Mouse (Mus musculus): Measurements from ENCODE around the gene Arsg. TPM values are rescaled to one million over a fixed set of nuclear protein-coding genes. Genes with fewer than 3 reads are reported as not detected.

Gene Arsg
- polyA plus RNA-seq, 2 experiments from 2014 or later = 4.5 to 5.5 TPM

GRCm38 (mm10) chr11:109495771-109496474, 22.7 kb downstream of the Arsg start:
- peak; percentile 65 for ATAC-seq

DNA sequence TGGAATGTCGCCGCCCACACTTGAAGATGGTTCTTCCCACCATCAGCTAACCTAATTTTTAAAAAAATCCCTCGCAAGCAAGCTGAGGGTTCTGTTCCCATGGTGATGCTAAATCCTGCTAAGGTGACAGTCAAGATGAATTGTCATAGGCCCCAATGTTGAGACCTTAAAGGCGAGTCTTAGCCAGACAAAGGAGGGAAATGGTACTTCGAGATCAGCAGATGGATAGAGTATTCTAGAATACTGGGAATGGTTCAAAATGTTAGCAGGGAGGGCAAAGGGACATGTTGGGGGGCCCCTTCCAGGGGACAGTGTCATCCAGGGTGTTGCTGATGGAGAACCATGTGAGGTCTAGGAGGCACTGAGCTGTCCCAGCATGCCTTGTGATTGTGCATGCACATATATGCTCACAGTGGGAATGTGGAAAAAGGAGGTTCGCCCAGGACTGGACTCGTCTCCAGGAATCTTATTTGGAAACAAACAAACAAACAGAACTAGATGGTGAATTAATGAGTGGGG, 23.4 kb downstream of the Arsg start:
- ATAC-seq = no peak

- peak; percentile 56 for ATAC-seq
These were observed 24.0 kb downstream of the Arsg start for GRCm38 (mm10) chr11:109496996-109497714.

DNA sequence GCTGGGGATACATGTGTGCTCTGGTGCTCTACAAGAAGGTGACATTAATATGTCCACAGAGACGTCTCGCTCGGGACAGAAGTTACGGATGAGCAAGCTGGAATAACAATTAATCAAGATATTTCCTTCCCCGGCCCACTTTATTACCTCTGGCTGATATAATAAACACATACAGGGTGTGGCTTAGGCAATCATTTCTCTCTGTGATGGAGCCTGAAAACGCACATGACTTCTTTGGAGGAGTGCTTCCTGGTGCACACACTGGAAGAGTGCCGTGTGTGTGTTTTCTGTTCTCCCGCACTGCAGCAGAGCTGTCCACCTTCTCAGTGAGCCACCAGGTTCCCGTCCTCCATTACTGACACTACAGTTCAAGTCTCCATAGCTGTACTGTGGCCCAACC, 24.8 kb downstream of the Arsg start:
- ATAC-seq = no peak

DNA sequence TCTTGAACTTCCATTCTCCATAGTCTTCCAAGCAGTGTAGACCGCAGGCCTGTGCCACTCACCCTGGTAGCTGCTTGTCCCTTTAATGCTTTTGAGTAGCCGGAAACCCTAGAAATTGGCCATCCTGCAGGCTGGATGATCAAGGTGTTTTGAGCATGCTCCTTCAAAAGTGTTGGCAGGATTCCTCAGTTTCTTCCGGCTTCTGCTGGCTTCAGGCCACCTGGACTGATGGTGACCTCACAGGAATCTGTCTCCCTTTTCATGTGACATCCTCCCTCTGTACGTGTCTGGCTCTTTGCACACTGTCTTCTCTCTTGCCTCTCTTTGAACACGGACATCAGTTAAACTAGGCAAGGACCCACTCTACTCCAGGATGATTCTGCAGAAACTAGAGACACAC, 27.0 kb downstream of the Arsg start:
- no peak for ATAC-seq

DNA sequence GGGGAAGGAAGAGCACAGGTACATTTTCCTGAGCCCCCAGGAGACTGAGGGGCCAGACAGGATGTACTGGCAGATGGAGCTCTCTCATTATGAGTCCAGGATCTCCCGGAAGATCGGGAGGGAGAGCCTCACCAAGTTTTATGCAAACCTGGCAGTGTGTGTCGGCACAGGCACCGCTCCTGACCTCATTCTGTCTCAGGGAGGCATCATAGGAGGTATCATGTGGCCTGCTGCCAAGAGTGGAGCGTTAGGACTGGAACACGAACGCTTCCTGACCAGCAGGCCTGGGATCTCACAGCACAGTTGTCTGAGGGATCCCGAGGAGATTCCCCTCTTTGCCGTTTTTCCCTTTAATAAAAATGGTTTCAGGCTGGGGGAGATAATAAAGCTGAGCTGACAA, 31.8 kb downstream of the Arsg start:
- no peak for ATAC-seq

- no peak for ATAC-seq
These were observed 32.6 kb downstream of the Arsg start for GRCm38 (mm10) chr11:109505823-109506222.

- ATAC-seq = no peak
These were observed 33.9 kb downstream of the Arsg start for GRCm38 (mm10) chr11:109507068-109507467.

DNA sequence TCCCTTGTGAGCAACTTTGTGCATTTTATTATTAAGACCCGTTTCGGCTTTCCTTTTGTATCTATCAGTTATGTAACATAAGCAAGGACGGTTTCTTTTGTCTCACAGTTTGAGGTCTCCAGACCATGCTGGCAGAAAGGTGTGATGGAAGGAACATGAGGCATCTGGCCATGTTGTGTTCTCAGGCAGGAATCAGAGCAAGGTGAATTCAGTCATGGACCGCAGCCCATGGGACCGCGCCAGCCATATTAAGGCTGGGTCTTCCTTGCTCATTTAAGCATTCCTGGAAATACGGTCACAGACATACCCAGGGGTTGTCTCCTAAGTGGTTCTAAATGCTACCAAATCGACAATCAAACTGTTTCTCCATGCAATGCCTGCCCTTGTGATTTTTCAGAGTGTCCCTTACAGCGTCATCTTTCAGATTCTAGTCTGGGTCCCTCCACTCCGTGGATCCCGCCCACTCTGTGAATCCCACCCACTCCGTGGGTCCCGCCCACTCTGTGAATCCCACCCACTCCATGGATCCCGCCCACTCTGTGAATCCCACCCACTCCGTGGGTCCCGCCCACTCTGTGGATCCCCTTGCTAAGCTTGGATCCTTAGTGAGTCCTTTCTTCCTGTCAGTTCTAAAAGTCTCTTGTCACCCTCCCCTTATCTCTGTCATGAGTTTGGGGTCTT, 40.0 kb downstream of the Arsg start:
- no peak for ATAC-seq

- ATAC-seq = no peak
These were observed 41.0 kb downstream of the Arsg start for GRCm38 (mm10) chr11:109514064-109514612.

- no peak for ATAC-seq
These were observed 44.2 kb downstream of the Arsg start for GRCm38 (mm10) chr11:109517330-109517729.

GRCm38 (mm10) chr11:109517816-109518215, 44.6 kb downstream of the Arsg start:
- ATAC-seq = no peak

- no peak for ATAC-seq
These were observed 47.8 kb downstream of the Arsg start for GRCm38 (mm10) chr11:109520958-109521357.

DNA sequence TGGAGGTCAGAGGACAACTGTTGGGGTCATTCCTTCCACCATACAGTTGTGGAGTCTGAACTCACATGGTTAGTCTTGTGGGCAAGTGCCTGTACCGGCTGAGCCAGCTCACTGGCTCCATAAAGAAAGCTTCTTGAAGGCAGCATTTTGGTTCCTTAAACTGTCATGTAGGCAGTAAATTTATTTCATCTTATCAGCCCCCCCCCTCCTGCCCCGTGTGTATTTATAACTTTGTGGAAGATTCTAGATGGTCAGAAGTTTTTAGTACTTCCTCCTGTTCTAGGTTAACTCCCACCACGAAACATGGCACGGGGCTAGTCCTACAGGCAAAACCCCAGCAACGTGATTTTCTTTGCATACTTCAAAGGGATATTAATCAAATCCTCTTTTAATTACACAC, 51.7 kb downstream of the Arsg start:
- ATAC-seq = no peak

DNA sequence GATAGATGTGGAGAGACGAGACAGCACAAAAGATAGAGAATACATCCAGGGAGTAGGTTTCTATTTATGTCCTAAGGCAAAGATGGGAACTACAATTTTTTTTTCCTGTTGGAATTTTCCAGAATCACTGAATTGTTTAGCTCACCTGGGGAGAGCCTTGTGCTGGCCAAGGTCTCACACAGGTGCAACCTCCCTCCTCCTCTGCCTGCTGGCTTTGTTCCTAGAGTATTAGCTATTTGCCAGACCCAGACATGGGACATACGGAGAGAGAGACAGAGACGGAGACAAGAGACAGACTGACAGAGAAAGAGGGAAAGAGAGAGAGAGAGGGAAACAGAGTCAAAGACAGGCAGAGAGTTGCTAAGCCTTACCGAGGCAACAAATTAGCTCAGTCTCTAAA, 52.4 kb downstream of the Arsg start:
- ATAC-seq = no peak

- no peak for ATAC-seq
These were observed 56.9 kb downstream of the Arsg start for GRCm38 (mm10) chr11:109530030-109530429.

DNA sequence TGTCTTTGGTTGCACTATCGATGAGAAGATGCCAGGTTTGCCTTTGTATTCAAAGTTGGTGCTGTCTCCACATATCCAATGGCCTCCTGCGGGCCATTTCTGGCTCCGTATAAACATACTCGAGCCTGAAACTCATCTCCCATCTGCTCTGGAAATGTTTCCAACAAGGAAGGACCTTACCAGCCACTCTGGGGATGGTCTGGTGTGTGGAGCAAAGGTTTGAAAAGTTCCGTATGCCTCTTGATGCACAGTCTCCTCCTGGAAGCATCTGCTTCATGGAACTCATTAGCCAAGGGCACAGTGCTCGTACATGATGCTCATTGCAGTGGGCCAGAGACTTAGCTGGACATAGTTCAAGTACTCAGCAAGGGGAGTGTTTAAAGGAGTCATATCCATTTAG, 62.8 kb downstream of the Arsg start:
- no peak for ATAC-seq

DNA sequence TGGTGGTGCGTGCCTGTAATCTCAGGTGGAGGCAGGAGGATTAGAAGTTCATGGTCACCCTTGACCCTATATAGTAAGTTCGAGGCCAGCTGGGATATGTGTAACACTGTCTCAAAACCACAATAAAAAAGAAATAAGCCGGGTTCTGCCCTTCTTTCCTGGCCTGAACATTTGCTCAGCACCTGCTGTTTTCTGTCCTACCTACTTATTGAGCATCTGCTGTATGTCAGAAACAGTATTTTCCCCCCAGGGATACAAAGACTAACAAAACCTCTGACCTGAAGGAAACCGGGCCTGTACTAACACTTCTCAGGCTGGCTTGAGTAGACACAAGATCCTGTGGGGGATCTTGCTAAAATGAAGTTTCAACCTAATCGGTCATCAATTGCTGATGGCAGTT, 63.8 kb downstream of the Arsg start:
- no peak for ATAC-seq

GRCm38 (mm10) chr11:109539290-109539689, 66.1 kb downstream of the Arsg start:
- ATAC-seq = no peak

- ATAC-seq = no peak
These were observed 70.3 kb downstream of the Arsg start for GRCm38 (mm10) chr11:109543466-109543865.

DNA sequence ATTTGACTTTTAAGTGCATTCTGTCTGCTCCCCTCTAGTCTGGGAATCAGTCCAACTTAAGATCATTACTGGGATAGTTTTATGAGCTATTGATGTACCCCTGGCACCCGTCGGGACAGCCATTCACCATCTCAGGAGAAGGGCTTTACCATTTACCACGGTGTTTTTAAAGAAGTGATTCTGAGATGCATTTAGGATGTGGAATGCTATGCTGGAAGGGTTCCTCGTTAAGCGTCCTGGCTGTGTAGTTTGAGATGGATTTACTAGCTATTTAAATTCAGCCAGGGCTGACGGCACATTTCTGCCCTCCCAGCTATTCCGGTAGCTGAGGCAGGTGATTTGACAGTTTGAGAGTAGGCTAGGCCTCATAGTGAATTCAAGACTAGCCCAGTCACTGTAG, 71.3 kb downstream of the Arsg start:
- no peak for ATAC-seq

GRCm38 (mm10) chr11:109545265-109545664, 72.1 kb downstream of the Arsg start:
- ATAC-seq = no peak

DNA sequence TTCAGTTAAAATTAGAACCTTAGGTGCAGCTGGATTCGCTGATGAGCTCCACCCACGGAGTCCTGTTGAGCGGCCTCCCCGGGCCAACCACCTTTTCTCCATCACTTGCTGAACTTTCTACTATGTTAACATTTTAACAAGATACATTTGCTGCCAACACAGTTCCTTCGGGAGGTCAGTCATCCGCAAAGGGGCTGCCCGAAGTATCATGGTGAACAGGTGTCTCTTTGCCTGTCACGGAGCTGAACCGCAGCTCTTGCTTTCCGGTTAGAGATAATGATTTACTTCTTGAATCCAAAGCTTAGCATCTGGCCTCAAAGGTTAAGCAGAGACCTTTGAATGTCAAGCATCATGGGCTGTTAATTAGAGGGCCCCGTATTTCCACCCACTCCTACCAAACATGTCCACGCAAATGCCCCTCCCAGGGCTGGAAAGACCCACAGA, 72.5 kb downstream of the Arsg start:
- ATAC-seq = peak; percentile 52
